Mouse (Mus musculus): ENCODE measurements at regions not wholly inside any gene's neighbourhood (a gene's known extent, or its start where the extent isn't known, plus 50 kb on each side); places are given as distances from the start of the nearest gene placed in this dataset.

GRCm38 (mm10) chr14:105501792-105502632, 243.6 kb downstream of the Ndfip2 start:
- DNase-seq (ENCODE audit: low read depth, low spot score) = peak; percentile 94

- peak; percentile 79 for DNase-seq (ENCODE audit: low read depth, low spot score)
Observed at GRCm38 (mm10) chr14:105500966-105501741, 242.8 kb downstream of the Ndfip2 start.

GRCm38 (mm10) chr14:105499319-105499895, 241.0 kb downstream of the Ndfip2 start:
- peak; percentile 52 for DNase-seq (ENCODE audit: low read depth, low spot score)

- no peak for DNase-seq (ENCODE audit: low read depth, low spot score)
Observed at GRCm38 (mm10) chr14:105498155-105498906, 240.0 kb downstream of the Ndfip2 start.

DNA sequence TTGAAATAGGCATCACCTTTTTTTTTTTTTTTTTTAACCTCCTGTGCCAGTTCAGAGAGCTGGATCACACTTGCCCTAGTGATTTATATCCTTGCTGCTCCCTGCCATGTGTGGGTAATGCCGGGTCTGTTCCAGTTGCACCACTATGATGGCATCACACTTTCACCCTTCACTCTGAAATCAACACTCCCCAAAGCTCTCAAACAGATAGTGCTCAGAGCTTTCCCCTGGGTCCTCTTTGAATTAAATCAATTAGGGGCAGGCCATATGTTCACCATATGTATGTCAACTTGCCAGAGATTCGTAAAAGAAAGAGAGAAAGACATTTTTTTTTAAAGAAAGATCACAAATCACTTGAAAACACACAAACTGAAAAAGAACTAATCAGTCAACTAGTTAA, 236.8 kb downstream of the Ndfip2 start:
- DNase-seq (ENCODE audit: low read depth, low spot score) = no peak

DNA sequence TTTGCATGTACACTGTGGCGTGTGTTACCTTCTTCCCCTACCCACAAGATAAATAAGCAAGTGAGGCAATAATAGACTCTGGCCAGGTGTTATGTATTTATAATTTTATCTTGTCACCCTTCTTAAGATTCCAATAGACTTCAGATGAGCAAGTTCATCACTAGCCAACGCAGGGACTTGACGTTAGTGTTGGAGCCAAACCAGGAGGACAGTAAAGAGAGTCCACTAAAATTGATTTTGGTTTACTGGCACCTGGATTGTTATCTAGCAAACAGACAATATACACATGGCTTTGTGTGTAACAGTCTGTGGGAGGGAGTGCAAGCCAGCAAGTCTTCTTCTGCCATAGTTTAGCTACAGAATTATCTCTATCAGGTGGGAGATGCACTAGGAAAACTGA, 236.0 kb downstream of the Ndfip2 start:
- DNase-seq (ENCODE audit: low read depth, low spot score) = no peak

- peak; percentile 42 for DNase-seq (ENCODE audit: low read depth, low spot score)
Observed at GRCm38 (mm10) chr14:105490158-105490557, 231.8 kb downstream of the Ndfip2 start.

DNA sequence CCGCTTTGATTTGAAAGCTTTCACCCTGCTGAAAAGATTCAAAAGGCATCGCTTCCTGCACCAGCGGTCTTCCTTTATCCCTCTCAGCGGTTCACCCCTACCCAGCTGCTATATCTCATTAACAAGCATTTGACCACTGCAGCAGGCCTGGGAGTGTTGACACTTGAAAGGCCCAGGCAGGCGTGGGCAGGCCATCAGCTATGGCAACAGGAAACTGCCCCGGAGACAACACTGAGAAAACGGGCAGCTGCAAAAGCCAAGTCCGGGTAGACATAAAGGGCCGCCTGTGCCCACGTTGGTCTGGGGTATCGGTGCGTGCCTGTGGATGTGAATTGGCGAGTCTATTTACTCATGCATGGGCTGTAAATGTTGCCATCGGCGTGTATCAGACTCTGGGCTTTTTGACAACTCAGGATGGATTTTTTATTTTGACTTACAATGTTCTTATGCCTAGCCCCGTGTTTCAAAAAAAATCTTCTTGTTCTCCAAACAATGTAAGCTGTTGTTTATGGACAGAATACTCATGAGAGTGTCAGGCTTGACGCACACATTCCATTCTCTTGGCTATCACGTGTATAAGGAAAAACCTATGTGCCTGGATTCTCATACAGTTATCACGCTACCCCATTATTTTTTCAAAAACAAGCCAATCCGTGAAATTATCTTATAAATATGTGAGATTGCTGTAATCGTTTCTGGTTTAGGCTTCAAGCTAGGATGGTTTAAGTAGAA, 225.1 kb downstream of the Ndfip2 start:
- DNase-seq (ENCODE audit: low read depth, low spot score) = peak; percentile 58

- no peak for DNase-seq (ENCODE audit: low read depth, low spot score)
Observed at GRCm38 (mm10) chr14:105482644-105483351, 224.4 kb downstream of the Ndfip2 start.

GRCm38 (mm10) chr14:105480048-105480447, 221.7 kb downstream of the Ndfip2 start:
- no peak for DNase-seq (ENCODE audit: low read depth, low spot score)

- DNase-seq (ENCODE audit: low read depth, low spot score) = no peak
Observed at GRCm38 (mm10) chr14:105474991-105475553, 216.7 kb downstream of the Ndfip2 start.

DNA sequence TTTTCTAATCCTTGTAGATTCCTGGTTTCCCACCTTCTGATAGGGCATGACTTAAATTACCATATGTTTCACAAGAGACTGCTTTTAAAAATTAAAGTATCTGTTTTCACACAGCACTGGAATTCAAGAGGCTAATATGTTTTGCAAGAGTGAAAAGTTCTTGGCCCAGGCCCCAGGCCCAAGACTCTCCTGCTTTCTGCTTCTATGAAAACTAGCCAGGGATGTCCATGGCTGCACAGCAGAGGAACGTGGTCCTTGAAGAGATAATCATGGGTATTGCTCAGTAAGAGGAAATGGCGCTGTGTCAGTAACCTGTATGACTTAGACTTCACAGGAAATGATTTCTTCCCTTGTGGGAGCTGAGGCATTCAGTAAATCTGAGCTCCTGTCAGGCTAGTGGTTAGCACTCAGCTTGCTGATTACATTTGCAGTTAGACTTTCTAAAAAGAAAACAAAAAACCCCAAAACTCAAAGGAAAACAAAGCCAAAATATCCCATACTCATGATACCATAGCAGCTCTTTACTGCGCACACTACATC, 190.6 kb downstream of the Ndfip2 start:
- no peak for DNase-seq (ENCODE audit: low read depth, low spot score)

GRCm38 (mm10) chr14:105447088-105447487, 188.7 kb downstream of the Ndfip2 start:
- no peak for DNase-seq (ENCODE audit: low read depth, low spot score)

DNA sequence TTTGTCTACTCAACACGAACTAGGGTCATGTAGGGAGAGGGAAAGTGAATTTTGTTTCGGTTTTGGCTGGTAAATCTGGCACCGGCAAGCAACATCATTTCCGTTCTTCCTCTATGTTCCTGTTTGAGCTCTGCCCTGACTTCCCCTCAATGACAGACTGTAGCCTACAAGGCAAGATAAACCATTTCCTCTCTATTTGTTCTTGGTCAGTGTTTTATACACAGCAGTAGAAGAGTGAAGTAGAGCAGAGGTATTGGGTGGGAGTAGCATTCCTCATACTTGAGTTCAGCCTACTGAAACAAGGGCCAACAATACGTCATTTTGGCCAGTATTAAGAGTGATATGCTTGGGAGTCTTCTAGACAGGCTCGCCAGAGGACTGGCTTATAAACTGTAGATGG, 177.0 kb downstream of the Ndfip2 start:
- DNase-seq (ENCODE audit: low read depth, low spot score) = no peak

GRCm38 (mm10) chr14:105433456-105433855, 175.1 kb downstream of the Ndfip2 start:
- DNase-seq (ENCODE audit: low read depth, low spot score) = no peak

DNA sequence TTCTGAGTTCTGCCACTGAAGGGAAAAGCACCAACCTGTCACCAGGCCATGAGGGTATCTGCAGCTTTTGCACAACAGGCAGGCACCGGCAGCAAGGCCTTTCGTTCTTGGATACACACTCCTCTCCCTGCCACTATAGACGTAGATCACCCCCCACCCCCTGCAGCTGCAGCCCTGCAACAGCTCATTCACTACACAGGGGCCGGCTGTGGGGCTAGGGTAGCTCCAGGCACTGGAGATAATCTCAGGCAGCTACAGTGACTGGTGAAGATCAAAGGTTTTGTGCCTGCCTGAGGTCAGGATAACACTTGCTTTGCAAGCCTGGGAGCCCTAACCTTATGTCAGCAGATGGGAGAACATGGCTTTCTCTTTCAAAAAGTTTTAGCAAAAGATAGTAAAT, 174.3 kb downstream of the Ndfip2 start:
- DNase-seq (ENCODE audit: low read depth, low spot score) = no peak

DNA sequence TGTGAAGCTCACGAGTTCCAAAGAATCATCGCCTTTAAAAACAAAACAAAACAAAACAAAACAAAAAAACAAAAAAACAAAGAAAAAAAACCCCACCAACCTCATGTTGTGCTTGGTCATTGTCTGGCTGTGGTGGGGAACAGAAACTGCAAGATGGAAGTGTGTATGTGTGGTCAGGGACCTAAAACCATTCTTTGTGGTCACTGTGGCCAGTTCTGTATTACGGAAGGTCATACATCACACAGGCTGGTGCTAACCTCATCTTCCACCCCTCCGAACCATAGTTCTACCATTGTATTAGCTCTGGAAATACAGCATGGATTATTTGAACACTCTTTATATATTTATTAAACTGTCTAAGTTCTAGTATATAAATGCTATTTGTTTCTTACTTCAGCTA, 173.2 kb downstream of the Ndfip2 start:
- no peak for DNase-seq (ENCODE audit: low read depth, low spot score)

GRCm38 (mm10) chr14:105429664-105430257, 171.4 kb downstream of the Ndfip2 start:
- DNase-seq (ENCODE audit: low read depth, low spot score) = no peak

DNA sequence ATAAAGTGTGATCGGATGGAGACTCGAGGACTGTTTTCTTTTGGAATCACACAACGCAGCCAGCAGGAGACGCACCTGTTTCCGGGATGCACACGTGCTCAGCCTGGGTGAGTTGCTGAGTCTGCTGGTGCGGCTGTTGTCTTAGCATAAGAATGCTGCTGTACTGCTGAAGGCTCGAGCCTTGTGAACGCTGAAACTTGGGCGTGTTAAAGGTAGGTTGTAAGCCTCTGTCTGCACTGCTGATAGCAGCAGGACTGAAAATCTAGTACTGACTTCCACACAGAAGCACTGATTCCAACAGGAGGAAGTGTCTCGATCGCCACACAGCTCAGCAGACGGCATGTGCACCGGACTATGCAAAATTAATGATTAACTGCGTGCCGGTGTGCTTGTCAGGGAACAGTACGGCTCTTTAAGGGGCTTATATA, 169.1 kb downstream of the Ndfip2 start:
- DNase-seq (ENCODE audit: low read depth, low spot score) = peak; percentile 88

Data from R1 (cell line).